Mouse (Mus musculus) heart, adult 2 months (tissue): ENCODE results near the gene Rac2.

ENCODE experiments used
- EP300 ChIP-seq: fragments of 200-500 bp; IDR thresholded peaks from 2 replicates; pipeline ENCODE4 v1.6.1; 2011; ENCODE audit warnings: low read depth, low read length, control low read depth; ENCODE audit not compliant: insufficient read depth
- POLR2A ChIP-seq: fragments of 200-500 bp; IDR thresholded peaks from 2 replicates; pipeline ENCODE4 v1.6.1; 2011; ENCODE audit warnings: mild to moderate bottlenecking, low read depth, low read length, control low read depth; ENCODE audit not compliant: insufficient read depth

GRCm38 (mm10) chr15:78542767-78543303 lies 29.7 kb downstream of the Rac2 start:
- TF ChIP-seq POLR2A (no peak), EP300 (no peak)
